Mouse (Mus musculus): ENCODE results near the gene Lhx4. TPM values are rescaled to one million over a fixed set of nuclear protein-coding genes. Genes with fewer than 3 reads are reported as not detected.
A peak's percentile ranks its signal among the peaks of the same experiment; 100 is the strongest.

Lhx4 gene
- polyA plus RNA-seq, 1 experiment = not detected

- Histone ChIP-seq H3K27me3 (replicated peaks; ENCODE audit: control insufficient read depth, insufficient read depth, low read length) (peaks cover 9% of the 10 kb centered on the region), H3K27ac (ENCODE audit: insufficient read depth, low read depth, low read length) (no peak overlapping the region), H3K4me1 (ENCODE audit: control insufficient read depth, insufficient read depth, low read length) (no peaks in the 10 kb centered on the region), H3K36me3 (ENCODE audit: control insufficient read depth, insufficient read depth, low read length) (no peaks in the 10 kb centered on the region), H3K4me3 (ENCODE audit: insufficient read depth, low read depth, low read length) (no peak overlapping the region)
- TF ChIP-seq CTCF (conservative IDR thresholded peaks at IDR 0.05; ENCODE audit: insufficient read depth, insufficient read length, low read depth, low read length) (no peak), POLR2A (IDR thresholded peaks at IDR 0.05; ENCODE audit: low read depth, low read length) (no peak)
- DNase-seq = no peak
- 0% methylated on average over 2 of the region's 2 CpGs for WGBS
These were observed 20.3 kb downstream of the Lhx4 start for GRCm38 (mm10) chr1:155731156-155731555.

- Histone ChIP-seq H3K4me1 (ENCODE audit: control insufficient read depth, insufficient read depth, low read length) (no peaks in the 10 kb centered on the region), H3K4me3 (ENCODE audit: insufficient read depth, low read depth, low read length) (no peak overlapping the region), H3K27ac (ENCODE audit: insufficient read depth, low read depth, low read length) (no peak overlapping the region), H3K27me3 (replicated peaks; ENCODE audit: control insufficient read depth, insufficient read depth, low read length) (peaks cover 9% of the 10 kb centered on the region), H3K36me3 (ENCODE audit: control insufficient read depth, insufficient read depth, low read length) (no peaks in the 10 kb centered on the region)
- no peak for DNase-seq
- TF ChIP-seq POLR2A (IDR thresholded peaks at IDR 0.05; ENCODE audit: low read depth, low read length) (no peak), CTCF (conservative IDR thresholded peaks at IDR 0.05; ENCODE audit: insufficient read depth, insufficient read length, low read depth, low read length) (no peak)
- 4% methylated on average over 23 of the region's 23 CpGs for WGBS
These were observed 22.2 kb downstream of the Lhx4 start for GRCm38 (mm10) chr1:155729113-155729795.

DNA sequence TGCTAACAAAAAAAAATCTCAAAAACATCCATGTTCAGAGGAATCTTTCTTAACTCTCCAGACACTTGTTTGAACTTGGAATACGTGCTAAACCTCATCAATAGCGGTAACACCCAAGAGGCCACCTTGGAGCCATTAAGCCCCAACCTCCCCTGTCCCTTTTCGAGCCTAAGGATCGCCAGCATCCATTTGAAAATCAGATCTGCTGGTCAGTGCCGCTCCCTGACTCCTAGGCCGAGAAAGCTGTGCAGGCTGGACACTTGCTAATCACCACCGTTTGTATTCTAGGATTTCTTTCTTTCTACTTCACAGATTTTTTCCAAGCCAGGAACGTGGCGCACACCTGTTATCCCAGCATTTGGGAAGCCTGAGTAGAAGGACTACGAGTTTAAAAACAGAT is 23.7 kb downstream of the Lhx4 start:
- peaks cover 6% of the 10 kb centered on the region for H3K27me3 ChIP-seq (replicated peaks; ENCODE audit: control insufficient read depth, insufficient read depth, low read length)
- no peak overlapping the region for H3K4me3 ChIP-seq (ENCODE audit: insufficient read depth, low read depth, low read length)
- H3K27ac ChIP-seq (ENCODE audit: insufficient read depth, low read depth, low read length) = no peak overlapping the region
- 17% methylated on average over 10 of the region's 10 CpGs for WGBS
- DNase-seq = no peak
- H3K4me1 ChIP-seq (ENCODE audit: control insufficient read depth, insufficient read depth, low read length) = no peaks in the 10 kb centered on the region
- H3K36me3 ChIP-seq (ENCODE audit: control insufficient read depth, insufficient read depth, low read length) = no peaks in the 10 kb centered on the region
- TF ChIP-seq POLR2A (IDR thresholded peaks at IDR 0.05; ENCODE audit: low read depth, low read length) (no peak), CTCF (conservative IDR thresholded peaks at IDR 0.05; ENCODE audit: insufficient read depth, insufficient read length, low read depth, low read length) (no peak)

- no peak for DNase-seq
These were observed 25.6 kb downstream of the Lhx4 start for GRCm38 (mm10) chr1:155725876-155726275.

DNA sequence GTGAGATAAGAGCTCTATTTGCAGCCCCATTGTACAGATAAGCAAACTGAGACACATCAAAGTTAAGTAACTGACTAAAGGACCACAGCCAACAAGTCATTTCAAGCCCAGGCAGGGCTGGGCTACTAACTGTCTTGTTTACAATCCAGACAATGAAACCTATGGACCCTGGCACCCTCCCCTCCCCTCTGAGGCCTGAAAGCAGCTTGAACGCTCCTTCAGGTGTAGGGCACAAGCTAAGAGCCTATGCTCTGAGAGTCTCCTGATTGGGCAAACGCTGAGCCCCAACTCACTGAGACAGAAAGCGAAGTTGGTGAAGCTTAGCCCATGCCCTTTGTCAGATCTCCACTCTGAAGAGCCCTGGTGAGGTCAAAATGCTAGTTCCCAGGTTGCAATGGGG is 27.2 kb downstream of the Lhx4 start:
- Histone ChIP-seq H3K4me3 (ENCODE audit: insufficient read depth, low read depth, low read length) (no peak overlapping the region), H3K36me3 (ENCODE audit: control insufficient read depth, insufficient read depth, low read length) (no peaks in the 10 kb centered on the region), H3K27ac (ENCODE audit: insufficient read depth, low read depth, low read length) (no peak overlapping the region), H3K27me3 (replicated peaks; ENCODE audit: control insufficient read depth, insufficient read depth, low read length) (peaks cover 2% of the 10 kb centered on the region; the same call in 1 of the 2 replicates), H3K4me1 (ENCODE audit: control insufficient read depth, insufficient read depth, low read length) (no peaks in the 10 kb centered on the region)
- no peak for TF ChIP-seq CTCF (conservative IDR thresholded peaks at IDR 0.05; ENCODE audit: insufficient read depth, insufficient read length, low read depth, low read length)
- TF ChIP-seq POLR2A (IDR thresholded peaks at IDR 0.05; ENCODE audit: low read depth, low read length) = no peak
- WGBS = 78% methylated on average over 3 of the region's 3 CpGs
- DNase-seq = no peak

More at GRCm38 (mm10) chr1:155725876-155726275, 25.6 kb downstream of the Lhx4 start:
- no peaks in the 10 kb centered on the region for H3K4me1 ChIP-seq (ENCODE audit: control insufficient read depth, insufficient read depth, low read length)
- H3K27ac ChIP-seq (ENCODE audit: insufficient read depth, low read depth, low read length) = no peak overlapping the region
- WGBS = 53% methylated on average over 2 of the region's 2 CpGs
- H3K36me3 ChIP-seq (ENCODE audit: control insufficient read depth, insufficient read depth, low read length) = no peaks in the 10 kb centered on the region
- no peak for TF ChIP-seq POLR2A (IDR thresholded peaks at IDR 0.05; ENCODE audit: low read depth, low read length)
- TF ChIP-seq CTCF (conservative IDR thresholded peaks at IDR 0.05; ENCODE audit: insufficient read depth, insufficient read length, low read depth, low read length) = no peak
- no peak overlapping the region for H3K4me3 ChIP-seq (ENCODE audit: insufficient read depth, low read depth, low read length)
- peaks cover 2% of the 10 kb centered on the region; the same call in 1 of the 2 replicates for H3K27me3 ChIP-seq (replicated peaks; ENCODE audit: control insufficient read depth, insufficient read depth, low read length)

DNA sequence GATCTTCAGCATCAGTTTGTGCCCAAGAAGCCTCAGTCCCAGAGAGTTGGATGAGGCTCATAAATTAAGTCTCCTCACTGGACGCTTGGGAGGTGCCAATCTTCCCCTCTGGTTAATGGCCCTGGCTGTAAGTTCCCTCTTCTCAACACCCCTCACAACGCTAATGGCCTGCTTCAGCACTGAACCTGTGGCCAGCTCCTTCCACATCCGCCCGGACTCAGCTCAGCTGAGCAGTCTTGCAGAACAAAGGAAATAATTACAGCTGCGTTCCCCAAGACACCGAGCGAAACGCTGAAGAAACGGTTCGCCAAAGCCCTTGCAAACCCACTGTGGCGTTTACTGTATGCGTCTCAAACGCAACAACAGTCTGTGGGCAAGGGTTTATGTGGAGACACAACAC is 29.3 kb downstream of the Lhx4 start:
- Histone ChIP-seq H3K27me3 (replicated peaks; ENCODE audit: control insufficient read depth, insufficient read depth, low read length) (no peaks in the 10 kb centered on the region), H3K27ac (ENCODE audit: insufficient read depth, low read depth, low read length) (no peak overlapping the region), H3K4me1 (ENCODE audit: control insufficient read depth, insufficient read depth, low read length) (no peaks in the 10 kb centered on the region), H3K4me3 (ENCODE audit: insufficient read depth, low read depth, low read length) (no peak overlapping the region), H3K36me3 (ENCODE audit: control insufficient read depth, insufficient read depth, low read length) (no peaks in the 10 kb centered on the region)
- peak; percentile 34 for DNase-seq
- TF ChIP-seq POLR2A (IDR thresholded peaks at IDR 0.05; ENCODE audit: low read depth, low read length) (no peak), CTCF (conservative IDR thresholded peaks at IDR 0.05; ENCODE audit: insufficient read depth, insufficient read length, low read depth, low read length) (no peak)
- under 1% methylated on average over 13 of the region's 13 CpGs for WGBS

- no peaks in the 10 kb centered on the region for H3K36me3 ChIP-seq (ENCODE audit: control insufficient read depth, insufficient read depth, low read length)
- 42% methylated on average over 8 of the region's 8 CpGs for WGBS
- H3K27ac ChIP-seq (ENCODE audit: insufficient read depth, low read depth, low read length) = no peak overlapping the region
- H3K27me3 ChIP-seq (replicated peaks; ENCODE audit: control insufficient read depth, insufficient read depth, low read length) = no peaks in the 10 kb centered on the region
- TF ChIP-seq POLR2A (IDR thresholded peaks at IDR 0.05; ENCODE audit: low read depth, low read length) (no peak), CTCF (conservative IDR thresholded peaks at IDR 0.05; ENCODE audit: insufficient read depth, insufficient read length, low read depth, low read length) (peak; percentile 55)
- no peak overlapping the region for H3K4me3 ChIP-seq (ENCODE audit: insufficient read depth, low read depth, low read length)
- DNase-seq = no peak
- H3K4me1 ChIP-seq (ENCODE audit: control insufficient read depth, insufficient read depth, low read length) = no peaks in the 10 kb centered on the region
These were observed 30.0 kb downstream of the Lhx4 start for GRCm38 (mm10) chr1:155721443-155721842.

All from kidney, adult 2 months (tissue).